Comparison of ENCODE assay signal across 16 mouse cellular contexts in genomic region chr6:129254314-129254713, GRCm38 (mm10). TPM values are rescaled to one million over a fixed set of nuclear protein-coding genes. Genes with fewer than 3 reads are reported as not detected.
DNase-seq lines count a peak whose midpoint lies in the region; ATAC-seq and TF ChIP-seq lines count a peak whose summit lies in the region.
"Had no signal": no experiment of that assay in that cellular context is flagged by ENCODE, and none has a peak within 500 bp of the region (broad histone marks: within the 10 kb centered on the region; RNA-seq: fewer than 3 reads in every experiment).

No protein-coding gene starts in this region.

- H3K4me1 ChIP-seq in forebrain, embryonic 11.5 days (replicated peaks; ENCODE audit: control insufficient read depth, insufficient read depth, low read length) = no peaks in the 10 kb centered on the region
- H3K4me1 ChIP-seq in forebrain, postnatal 0 days (ENCODE audit: insufficient read depth) = no peaks in the 10 kb centered on the region
- H3K4me1 ChIP-seq in intestine, postnatal 0 days (replicated peaks; ENCODE audit: control insufficient read depth, insufficient read depth, low read length) = no peaks in the 10 kb centered on the region
- H3K4me1 ChIP-seq: embryonic facial prominence, embryonic 10.5 days; heart, embryonic 12.5 days; hindbrain, embryonic 10.5 days had no signal

- H3K4me2 ChIP-seq in forebrain, embryonic 11.5 days (ENCODE audit: low read depth, low read length, severe bottlenecking) = no peak overlapping the region
- no peak overlapping the region for H3K4me2 ChIP-seq in forebrain, postnatal 0 days (ENCODE audit: low read depth)
- no peak overlapping the region for H3K4me2 ChIP-seq in intestine, postnatal 0 days (replicated peaks; ENCODE audit: low read depth)
- H3K4me2 ChIP-seq: heart, embryonic 12.5 days; hindbrain, embryonic 14.5 days had no signal

- no peak for DNase-seq in forebrain, embryonic 11.5 days (ENCODE audit: low spot score)
- no peak for DNase-seq in forebrain, postnatal 0 days
- peak; percentile 13 for DNase-seq in telencephalon, adult 2 months (ENCODE audit: low read depth, low spot score)
- DNase-seq in kidney, adult 18-20 months = no peak
- DNase-seq in kidney, postnatal 4 days = no peak
- DNase-seq: adrenal gland, adult 8-10 months; cerebellum, adult 2 months; gastrocnemius, postnatal 14 days had no signal

- WGBS in forebrain, embryonic 11.5 days = 80% methylated on average over 4 of the region's 4 CpGs
- 85% methylated on average over 4 of the region's 4 CpGs for WGBS in forebrain, postnatal 0 days
- WGBS in intestine, postnatal 0 days = 43% methylated on average over 4 of the region's 4 CpGs

- ATAC-seq in forebrain, embryonic 11.5 days (replicated peaks; ENCODE audit: low FRiP score) = 0 out of 2 replicates have a peak, but pooled peaks have one; percentile 13
- ATAC-seq in forebrain, postnatal 0 days = no peak
- ATAC-seq in granulocyte monocyte progenitor cell, adult 5-6 weeks (replicated peaks; ENCODE audit: poor library complexity, severe bottlenecking) = peak; percentile 78
- ATAC-seq in intestine, postnatal 0 days = 0 out of 2 replicates have a peak, but pooled peaks have one; percentile 32

- no peak overlapping the region for H3K4me3 ChIP-seq in forebrain, embryonic 11.5 days (ENCODE audit: low read depth, low read length)
- H3K4me3 ChIP-seq in forebrain, postnatal 0 days (ENCODE audit: low read depth, low read length) = no peak overlapping the region
- H3K4me3 ChIP-seq in intestine, postnatal 0 days (ENCODE audit: low read depth, low read length) = no peak overlapping the region
- H3K4me3 ChIP-seq: embryonic facial prominence, embryonic 10.5 days; heart, embryonic 12.5 days; hindbrain, embryonic 10.5 days had no signal

- no peak overlapping the region for H3K27ac ChIP-seq in forebrain, embryonic 11.5 days (ENCODE audit: low read depth, low read length)
- H3K27ac ChIP-seq in forebrain, postnatal 0 days (ENCODE audit: low read depth, low read length) = no peak overlapping the region
- H3K27ac ChIP-seq in intestine, postnatal 0 days (ENCODE audit: low read depth, low read length) = no peak overlapping the region
- H3K27ac ChIP-seq: embryonic facial prominence, embryonic 10.5 days; hindbrain, embryonic 10.5 days; hindbrain, embryonic 14.5 days had no signal

- H3K9me3 ChIP-seq in forebrain, embryonic 11.5 days (ENCODE audit: control insufficient read depth, low read length) = no peaks in the 10 kb centered on the region
- no peaks in the 10 kb centered on the region for H3K9me3 ChIP-seq in forebrain, postnatal 0 days (ENCODE audit: low read length)
- H3K9me3 ChIP-seq in intestine, postnatal 0 days (ENCODE audit: control insufficient read depth) = no peaks in the 10 kb centered on the region
- H3K9me3 ChIP-seq: hindbrain, embryonic 10.5 days had no signal

- H3K27me3 ChIP-seq in forebrain, embryonic 11.5 days (ENCODE audit: control insufficient read depth, insufficient read depth, low read length) = no peaks in the 10 kb centered on the region
- H3K27me3 ChIP-seq in forebrain, postnatal 0 days (ENCODE audit: insufficient read depth, low read length) = no peaks in the 10 kb centered on the region
- no peaks in the 10 kb centered on the region for H3K27me3 ChIP-seq in intestine, postnatal 0 days (replicated peaks; ENCODE audit: control insufficient read depth, insufficient read depth, low read length)
- H3K27me3 ChIP-seq: heart, embryonic 12.5 days had no signal

- no peak overlapping the region for H3K9ac ChIP-seq in forebrain, embryonic 11.5 days (ENCODE audit: low read length)
- H3K9ac ChIP-seq in forebrain, postnatal 0 days = no peak overlapping the region
- H3K9ac ChIP-seq in intestine, postnatal 0 days (ENCODE audit: low read depth, low read length) = no peak overlapping the region
- H3K9ac ChIP-seq: heart, embryonic 12.5 days; hindbrain, embryonic 14.5 days had no signal

- H3K36me3 ChIP-seq in forebrain, embryonic 11.5 days (ENCODE audit: control insufficient read depth, insufficient read depth, low read length) = no peaks in the 10 kb centered on the region
- no peaks in the 10 kb centered on the region for H3K36me3 ChIP-seq in forebrain, postnatal 0 days (ENCODE audit: insufficient read depth)
- H3K36me3 ChIP-seq in intestine, postnatal 0 days (ENCODE audit: control insufficient read depth, insufficient read depth) = no peaks in the 10 kb centered on the region
- H3K36me3 ChIP-seq: embryonic facial prominence, embryonic 10.5 days; G1E; heart, embryonic 12.5 days; hindbrain, embryonic 10.5 days had no signal

- TF ChIP-seq CTCF in forebrain, postnatal 0 days (IDR thresholded peaks at IDR 0.05; ENCODE audit: low read depth) = no peak
- TF ChIP-seq CTCF in intestine, postnatal 0 days (IDR thresholded peaks at IDR 0.05; ENCODE audit: low read depth) = no peak

RNA-seq across cellular contexts. Expression of gene Cd69, which starts 20.9 kb away (rescaled TPM):
- polyA plus RNA-seq in forebrain, embryonic 11.5 days (2014; fragmentation: Nextera tagmentation; extraction: Ambion mirVana) = not detected in 2 replicates
- not detected in 2 replicates for total RNA-seq in forebrain, postnatal 0 days (2014; rRNA removed)
- polyA plus RNA-seq in forebrain, postnatal 0 days (2015; fragmentation: Nextera tagmentation; extraction: Ambion mirVana) = 0.13 TPM in 1 of 2 replicates, not detected in the other
- 60.9 and 69.3 TPM in 2 replicates for total RNA-seq in granulocyte monocyte progenitor cell, adult 5-6 weeks (2014; fragmentation: Nextera tagmentation)
- 163 and 224 TPM in 2 replicates for total RNA-seq in granulocyte monocyte progenitor cell, adult 5-6 weeks (2017)
- 0.12 and 0.16 TPM in 2 replicates for polyA plus RNA-seq in intestine, postnatal 0 days (2015; fragmentation: Nextera tagmentation; extraction: Ambion mirVana)
- total RNA-seq: G1E; gastrocnemius, postnatal 14 days had no signal
- polyA plus RNA-seq: embryonic facial prominence, embryonic 10.5 days; forebrain, embryonic 14.5 days; G1E; heart, embryonic 12.5 days; hindbrain, embryonic 10.5 days; hindbrain, embryonic 14.5 days had no signal
